Mouse (Mus musculus) forebrain, embryonic 15.5 days (tissue): ENCODE data around the gene Krt73. TPM values are rescaled to one million over a fixed set of nuclear protein-coding genes. Genes with fewer than 3 reads are reported as not detected.
A peak's percentile ranks its signal among the peaks of the same experiment; 100 is the strongest.

ENCODE experiments used
- ATAC-seq: fragments of 200-750 bp; cut with Nextera tagmentation; replicated peaks from 2 replicates; pipeline ENCODE4 v1.8.0; 2017; ENCODE audit warnings: mild to moderate bottlenecking, moderate TSS enrichment, moderate library complexity
- H3K27ac ChIP-seq: fragments of 300-500 bp; sonication (generic); replicated peaks from 2 replicates; pipeline ENCODE4 v1.5.1; 2015; ENCODE audit warnings: mild to moderate bottlenecking, inconsistent platforms
- H3K27me3 ChIP-seq: fragments of 300-500 bp; sonication (generic); 2 replicates; pipeline ENCODE4 v1.6.1; 2015; ENCODE audit warnings: inconsistent platforms
- H3K36me3 ChIP-seq: fragments of 300-500 bp; sonication (generic); 2 replicates; pipeline ENCODE4 v1.6.1; 2015; ENCODE audit warnings: mild to moderate bottlenecking, inconsistent platforms
- H3K4me1 ChIP-seq: fragments of 300-500 bp; sonication (generic); 2 replicates; pipeline ENCODE4 v1.6.1; 2015; ENCODE audit warnings: inconsistent platforms
- H3K4me2 ChIP-seq: fragments of 300-500 bp; sonication (generic); replicated peaks from 2 replicates; pipeline ENCODE4 v1.6.1; 2015; ENCODE audit warnings: mild to moderate bottlenecking, inconsistent platforms
- H3K4me3 ChIP-seq: fragments of 300-500 bp; sonication (generic); 2 replicates; pipeline ENCODE4 v1.5.1; 2015; ENCODE audit warnings: mild to moderate bottlenecking, inconsistent platforms
- H3K9ac ChIP-seq: fragments of 300-500 bp; sonication (generic); replicated peaks from 2 replicates; pipeline ENCODE4 v1.6.1; 2015; ENCODE audit warnings: mild to moderate bottlenecking, inconsistent platforms
- H3K9me3 ChIP-seq: fragments of 300-500 bp; sonication (generic); 2 replicates; pipeline ENCODE4 v1.6.1; 2016; ENCODE audit warnings: inconsistent platforms
- WGBS: fragments of 180-500 bp; shearing (Covaris S2); methylation state at CpG from one replicate; pipeline ENCODE4 v1.1.7; 2015; ENCODE audit warnings: mixed read lengths; 5-methylcytosine and 5-hydroxymethylcytosine counted together
- polyA plus RNA-seq: library from polyadenylated mRNA; unstranded; fragments of >200 nt; fragmentation: Nextera tagmentation; extraction: Ambion mirVana; gene quantifications from 2 replicates; pipeline ENCODE4 v1.2.1, GENCODE M21; 2015

Krt73 gene
- polyA plus RNA-seq, 1 experiment from 2014 or later: 1.1 TPM

- H3K4me3 ChIP-seq: no peak overlapping the region
- no peak for ATAC-seq
- no peak overlapping the region for H3K4me2 ChIP-seq
- peaks cover 3% of the 10 kb centered on the region; the same call in 1 of the 2 replicates for H3K4me1 ChIP-seq
- no peaks in the 10 kb centered on the region for H3K9me3 ChIP-seq
- no peaks in the 10 kb centered on the region for H3K27me3 ChIP-seq
- no peaks in the 10 kb centered on the region for H3K36me3 ChIP-seq
- H3K27ac ChIP-seq: no peak overlapping the region
- 78% methylated on average over 10 of the region's 10 CpGs for WGBS
- no peak overlapping the region for H3K9ac ChIP-seq
These were observed 28.7 kb downstream of the Krt73 start for GRCm38 (mm10) chr15:101773420-101773819.

- peak; percentile 83 for ATAC-seq
- no peak overlapping the region for H3K4me2 ChIP-seq
- H3K36me3 ChIP-seq: no peaks in the 10 kb centered on the region
- H3K9ac ChIP-seq: no peak overlapping the region
- H3K4me3 ChIP-seq: no peak overlapping the region
- no peaks in the 10 kb centered on the region for H3K9me3 ChIP-seq
- H3K4me1 ChIP-seq: peaks cover 3% of the 10 kb centered on the region; the same call in 1 of the 2 replicates
- 10% methylated on average over 5 of the region's 5 CpGs for WGBS
- no peaks in the 10 kb centered on the region for H3K27me3 ChIP-seq
- H3K27ac ChIP-seq: no peak overlapping the region
These were observed 29.4 kb downstream of the Krt73 start for GRCm38 (mm10) chr15:101772711-101773081.

- no peaks in the 10 kb centered on the region for H3K9me3 ChIP-seq
- H3K4me3 ChIP-seq: no peak overlapping the region
- H3K4me2 ChIP-seq: no peak overlapping the region
- peak; percentile 35; the same call in 1 of the 2 replicates for ATAC-seq
- H3K36me3 ChIP-seq: no peaks in the 10 kb centered on the region
- peaks cover 3% of the 10 kb centered on the region; the same call in 1 of the 2 replicates for H3K4me1 ChIP-seq
- WGBS: 73% methylated on average over 5 of the region's 5 CpGs
- no peak overlapping the region for H3K27ac ChIP-seq
- no peaks in the 10 kb centered on the region for H3K27me3 ChIP-seq
- no peak overlapping the region for H3K9ac ChIP-seq
These were observed 30.0 kb downstream of the Krt73 start for GRCm38 (mm10) chr15:101772080-101772710.

GRCm38 (mm10) chr15:101770226-101770625 lies 31.9 kb downstream of the Krt73 start:
- no peak overlapping the region for H3K4me3 ChIP-seq
- no peaks in the 10 kb centered on the region for H3K9me3 ChIP-seq
- ATAC-seq: no peak
- H3K36me3 ChIP-seq: no peaks in the 10 kb centered on the region
- no peak overlapping the region for H3K27ac ChIP-seq
- no peak overlapping the region for H3K4me2 ChIP-seq
- no peaks in the 10 kb centered on the region for H3K27me3 ChIP-seq
- H3K9ac ChIP-seq: no peak overlapping the region
- WGBS: 47% methylated on average over 8 of the region's 8 CpGs
- peaks cover 3% of the 10 kb centered on the region; the same call in 1 of the 2 replicates for H3K4me1 ChIP-seq

Other genes with a start within 250 kb of the Krt73 start
- gene Krt90, start 239.4 kb downstream of the Krt73 start, polyA plus RNA-seq: 0.09 TPM in 1 of 2 replicates, not detected in the other
- 0.08 TPM in 1 of 2 replicates, not detected in the other for gene Krt75, start 228.4 kb downstream of the Krt73 start, polyA plus RNA-seq
- not detected in 2 replicates for gene Gm5414, start 174.2 kb downstream of the Krt73 start, polyA plus RNA-seq
- gene Gm5478, start 155.0 kb downstream of the Krt73 start, polyA plus RNA-seq: not detected in 2 replicates
- not detected in 2 replicates for gene Krt6b, start 122.1 kb downstream of the Krt73 start, polyA plus RNA-seq
- not detected in 2 replicates for gene Krt6a, start 108.0 kb downstream of the Krt73 start, polyA plus RNA-seq
- gene Krt5, start 89.4 kb downstream of the Krt73 start, polyA plus RNA-seq: 0.13 and 0.15 TPM in 2 replicates
- gene Krt71, start 59.2 kb downstream of the Krt73 start, polyA plus RNA-seq: not detected in 2 replicates
- gene Krt72, start 15.9 kb downstream of the Krt73 start, polyA plus RNA-seq: not detected in 2 replicates
- gene Krt2, start 15.8 kb upstream of the Krt73 start, polyA plus RNA-seq: not detected in 2 replicates
- 8.4 and 8.6 TPM in 2 replicates for gene Krt1, start 48.4 kb upstream of the Krt73 start, polyA plus RNA-seq
- 0.47 and 1.2 TPM in 2 replicates for gene Krt77, start 67.4 kb upstream of the Krt73 start, polyA plus RNA-seq
- gene Krt76, start 90.6 kb upstream of the Krt73 start, polyA plus RNA-seq: not detected in 2 replicates
- gene Krt4, start 122.4 kb upstream of the Krt73 start, polyA plus RNA-seq: 0.08 TPM in 1 of 2 replicates, not detected in the other
- gene Krt79, start 138.0 kb upstream of the Krt73 start, polyA plus RNA-seq: 0.10 and 0.23 TPM in 2 replicates
- gene Krt78, start 151.9 kb upstream of the Krt73 start, polyA plus RNA-seq: not detected in 2 replicates
- 1.9 and 3.9 TPM in 2 replicates for gene Krt8, start 202.1 kb upstream of the Krt73 start, polyA plus RNA-seq
- 3.5 and 7.6 TPM in 2 replicates for gene Krt18, start 225.8 kb upstream of the Krt73 start, polyA plus RNA-seq